ENCODE assay signal across 17 mouse cellular contexts in genomic region chrX:98301924-98302323, GRCm38 (mm10).
DNase-seq lines count a peak whose midpoint lies in the region; ATAC-seq lines count a peak whose summit lies in the region.
"Had no signal": no experiment of that assay in that cellular context is flagged by ENCODE, and none has a peak within 500 bp of the region (broad histone marks: within the 10 kb centered on the region; RNA-seq: fewer than 3 reads in every experiment).

No protein-coding gene starts in this region.

- peak; percentile 10 for DNase-seq in CD4-positive, CD25-positive, alpha-beta regulatory T cell, adult 2 months (ENCODE audit: low read depth, low spot score)
- no peak for DNase-seq in MN1 (ENCODE audit: low spot score)
- no peak for DNase-seq in urinary bladder, postnatal 10 days (ENCODE audit: low spot score)
- DNase-seq: adrenal gland, adult 8-10 months; adrenal gland, postnatal 14 days; adrenal gland, postnatal 36 days; B cell, adult 2 months; cerebellum, adult 11-12 months; cerebellum, adult 2 months; cerebellum, adult 9-10 months; cerebellum, postnatal 10 days; cerebellum, postnatal 25 days; forebrain, postnatal 0 days had no signal

- peak; percentile 28 for ATAC-seq in activated CD4-positive, CD25-positive, alpha-beta regulatory T cell, adult 4 months
- ATAC-seq in inflammation-experienced regulatory T-cells, adult 6 months, result peak; percentile 64
- ATAC-seq: forebrain, embryonic 13.5 days; forebrain, embryonic 15.5 days; forebrain, postnatal 0 days had no signal
